Mouse (Mus musculus): ENCODE measurements around the gene Ube2g2.
A peak's percentile ranks its signal among the peaks of the same experiment; 100 is the strongest.

Ube2g2 gene

GRCm38 (mm10) chr10:77606855-77607254 lies 15.2 kb upstream of the Ube2g2 start:
- peak in 1 of 2 experiments; percentile 29 for DNase-seq

DNA sequence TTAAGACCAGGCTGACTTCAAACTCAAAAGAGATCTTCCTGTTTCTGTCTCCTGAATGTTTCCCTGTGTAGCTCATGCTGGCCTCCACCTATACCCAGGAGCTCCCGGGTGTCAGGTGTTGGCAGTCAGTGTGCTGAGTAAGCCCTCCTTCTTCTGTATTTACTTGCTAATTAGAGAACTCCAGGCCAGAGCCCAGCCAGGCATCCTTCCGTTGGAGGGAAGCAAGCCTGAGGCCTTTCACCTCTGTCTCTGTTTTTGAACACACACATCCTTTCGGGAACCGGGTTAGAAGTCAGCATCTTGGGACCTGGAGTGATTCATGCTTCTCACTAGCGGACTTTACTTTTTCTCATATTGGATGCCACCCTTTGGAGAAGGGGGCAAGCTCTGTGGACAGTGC lies 14.6 kb upstream of the Ube2g2 start:
- DNase-seq, result no peak

GRCm38 (mm10) chr10:77608589-77608988 lies 13.5 kb upstream of the Ube2g2 start:
- no peak for DNase-seq

DNA sequence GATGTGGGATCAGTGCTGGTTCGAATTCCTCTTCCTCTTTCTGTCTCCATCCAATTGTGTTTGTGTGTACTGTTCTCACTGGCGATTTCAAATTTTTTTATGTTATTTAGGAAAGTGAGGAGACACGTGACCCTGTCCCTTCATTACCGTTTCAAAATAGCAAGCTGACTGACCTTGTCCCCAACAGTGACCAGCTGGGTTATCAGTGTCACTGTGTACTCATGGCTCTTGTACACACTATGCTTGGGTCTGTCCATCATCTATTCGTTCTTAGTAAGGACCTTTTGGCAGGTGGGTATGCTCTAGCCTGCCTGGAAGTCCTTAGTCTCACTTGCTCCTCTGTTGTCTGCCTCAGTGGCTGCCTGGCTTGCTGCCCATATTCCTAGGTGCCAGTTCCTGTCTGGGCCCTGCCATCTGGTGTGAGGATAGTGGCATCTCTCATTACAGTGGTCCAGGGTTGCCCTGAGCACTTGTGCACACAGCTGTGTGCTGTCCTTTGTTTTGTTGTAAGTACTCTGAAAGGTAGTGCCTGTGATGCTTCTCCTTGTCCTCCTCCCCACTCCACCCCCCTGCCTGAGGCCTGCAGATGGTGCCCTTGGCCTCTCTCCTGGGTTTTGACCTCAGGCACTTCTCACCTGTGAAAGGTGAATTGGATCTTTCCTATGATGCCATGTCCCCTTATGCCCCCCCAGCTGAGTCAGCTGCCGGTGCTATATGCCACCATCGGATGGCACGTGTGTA lies 11.7 kb upstream of the Ube2g2 start:
- no peak for DNase-seq

DNA sequence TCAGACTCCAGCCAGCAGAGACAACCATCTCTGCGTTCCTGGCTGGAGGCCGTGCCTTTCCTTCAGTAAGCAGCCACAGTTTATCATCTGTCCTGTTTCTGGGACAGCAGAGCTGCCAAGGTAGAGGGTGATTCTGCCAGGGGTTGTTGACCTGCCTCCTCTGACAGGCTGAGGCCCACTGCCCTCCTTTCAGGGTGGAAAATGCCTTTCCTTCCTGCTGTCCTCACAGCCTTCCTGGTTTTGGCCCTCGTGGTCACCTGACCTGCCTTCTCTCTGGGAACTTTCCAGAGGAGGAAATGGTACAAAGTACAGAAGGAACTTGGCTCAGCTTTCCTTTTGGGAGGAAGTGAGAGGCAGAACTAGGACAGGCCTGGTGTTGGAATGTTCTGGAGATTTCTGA lies 8.7 kb upstream of the Ube2g2 start:
- peak; percentile 77 to 84 for DNase-seq

DNA sequence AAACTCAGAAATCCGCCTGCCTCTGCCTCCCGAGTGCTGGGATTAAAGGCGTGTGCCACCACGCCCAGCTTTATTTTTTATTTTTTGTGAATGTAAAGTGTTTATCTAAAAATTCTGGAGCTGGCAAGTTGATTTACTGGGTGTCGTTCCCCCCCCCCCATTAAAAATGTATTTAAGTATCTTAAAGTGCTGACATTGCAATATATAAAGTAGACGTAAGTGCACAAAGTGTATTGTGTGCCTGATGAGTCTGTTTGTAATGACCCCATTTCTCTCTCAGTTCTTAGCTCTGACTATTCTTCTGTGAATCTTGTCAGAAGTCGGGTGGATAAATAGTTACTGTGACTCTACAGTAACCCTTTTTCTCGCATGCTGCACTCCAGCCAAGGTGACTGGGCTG lies 6.4 kb upstream of the Ube2g2 start:
- DNase-seq, result no peak

DNA sequence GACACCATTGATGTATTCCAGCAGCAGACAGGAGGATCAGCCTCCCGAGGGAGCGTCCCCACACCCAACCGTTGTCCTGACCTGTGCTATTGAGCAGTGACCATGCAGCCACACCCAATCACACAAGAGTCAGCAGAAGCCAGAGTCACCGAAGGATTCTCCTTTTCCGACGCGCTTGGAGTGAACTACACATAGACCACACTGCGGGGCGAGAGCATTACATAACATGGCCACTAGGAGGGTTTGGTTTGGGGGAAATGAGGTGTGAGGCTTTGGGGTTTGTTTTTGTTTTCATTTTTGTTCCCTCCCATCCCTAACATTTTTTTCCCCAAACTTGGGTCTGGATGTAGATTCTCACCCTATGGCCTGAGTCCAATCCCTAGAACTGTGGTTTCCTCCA lies 5.9 kb upstream of the Ube2g2 start:
- no peak for DNase-seq

GRCm38 (mm10) chr10:77616926-77617325 lies 5.1 kb upstream of the Ube2g2 start:
- no peak for DNase-seq

DNA sequence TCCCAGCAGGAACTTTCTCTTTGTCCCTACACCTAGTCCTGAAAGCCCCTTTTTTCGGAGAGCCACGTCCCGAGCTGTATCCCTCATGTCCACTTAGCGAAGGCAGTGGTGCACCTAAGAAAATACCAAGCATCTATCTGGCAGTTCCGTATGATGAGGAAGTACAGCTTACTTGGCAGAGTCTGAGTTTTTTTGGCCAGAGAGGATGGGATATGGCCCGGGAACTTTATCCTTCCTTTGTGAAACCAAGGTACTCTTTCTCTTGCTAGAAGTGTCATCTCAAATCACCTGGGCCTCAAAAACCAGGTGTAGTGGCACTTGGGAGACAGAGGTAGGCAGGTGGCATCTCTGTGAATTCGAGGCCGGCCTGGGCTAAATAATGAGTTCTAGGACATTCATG lies 529 bp upstream of the Ube2g2 start:
- DNase-seq, result no peak

GRCm38 (mm10) chr10:77623069-77623492 lies 1.0 kb downstream of the Ube2g2 start:
- peak; percentile 68 to 69 for DNase-seq

DNA sequence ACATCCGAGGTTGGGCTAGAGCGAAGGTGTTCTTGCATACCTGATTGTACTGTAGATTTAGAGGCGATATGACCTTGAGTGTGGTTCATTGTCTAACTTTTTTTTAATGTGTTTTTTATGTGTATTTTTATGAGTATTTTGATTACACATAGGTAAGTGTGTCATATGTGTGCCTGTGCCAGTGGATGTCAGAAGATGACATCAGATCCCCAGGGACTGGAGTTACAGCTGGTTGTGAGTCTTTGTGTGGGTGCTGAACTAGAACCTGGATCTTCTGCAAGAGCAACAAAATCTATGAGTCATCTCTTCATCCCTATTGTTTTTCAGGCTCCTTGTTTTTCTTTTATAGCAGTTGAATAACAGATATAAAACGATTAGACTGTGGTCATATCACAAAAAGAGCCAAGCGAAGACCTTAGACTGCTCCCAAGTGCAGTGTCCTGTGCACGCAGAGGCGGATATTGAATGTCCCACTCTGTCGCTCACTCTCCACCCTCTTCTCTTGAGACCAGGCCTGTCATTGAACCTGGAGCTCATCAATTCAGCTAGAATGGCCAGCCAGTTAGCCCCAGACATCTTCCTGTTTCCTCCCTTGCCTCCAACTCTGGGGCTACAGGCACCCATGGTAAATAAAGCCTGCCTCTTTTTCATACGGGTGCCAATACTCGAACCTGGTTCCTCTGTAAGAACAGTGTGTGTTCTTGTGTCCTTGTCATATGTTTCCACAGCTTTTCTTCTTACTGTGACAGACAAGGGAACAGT lies 1.7 kb downstream of the Ube2g2 start:
- no peak for DNase-seq

DNA sequence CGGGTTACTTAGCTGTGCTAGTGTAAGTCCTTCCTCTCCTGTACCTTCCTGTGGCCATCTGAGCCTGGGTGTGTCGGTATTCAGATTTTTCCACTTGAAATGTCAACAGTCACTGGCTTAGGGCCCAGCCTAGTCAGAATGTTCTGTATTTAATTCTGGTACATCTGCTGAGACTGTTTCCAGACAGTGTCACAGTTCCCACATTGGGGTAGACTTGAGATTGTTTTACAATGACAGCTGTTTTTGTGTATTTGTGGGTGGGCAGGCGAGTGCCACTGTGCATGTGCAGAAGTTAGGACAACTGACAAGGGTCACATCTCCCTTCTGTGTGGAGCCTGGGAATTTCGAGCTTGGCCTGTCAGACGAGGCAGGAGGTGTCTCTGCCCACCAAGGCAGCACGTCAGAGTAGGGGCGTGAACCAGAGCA lies 2.5 kb downstream of the Ube2g2 start:
- DNase-seq, result peak; percentile 78 to 89

- peak in 1 of 2 experiments; percentile 37 for DNase-seq
These were observed 4.0 kb downstream of the Ube2g2 start for GRCm38 (mm10) chr10:77626036-77626435.

DNA sequence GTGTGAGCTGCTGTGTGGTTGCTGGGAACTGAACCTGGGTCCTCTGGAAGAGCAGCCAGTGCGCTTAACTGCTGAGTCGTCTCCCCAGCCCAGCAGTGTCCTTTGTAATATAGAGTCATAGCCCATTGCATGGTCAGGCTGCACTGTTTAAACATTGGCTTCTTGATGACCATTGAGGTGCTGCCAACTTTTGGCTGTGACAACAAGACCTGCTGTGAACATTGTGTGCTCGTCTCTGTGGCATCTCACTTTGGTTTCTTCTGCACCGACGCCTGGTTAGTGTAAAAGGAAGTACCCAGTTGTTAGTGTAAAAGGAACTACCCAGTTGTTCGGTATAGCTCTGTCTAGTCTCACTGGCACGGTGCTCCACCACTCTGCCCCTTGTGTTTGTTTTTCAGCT lies 4.5 kb downstream of the Ube2g2 start:
- peak; percentile 37 to 67 for DNase-seq

DNA sequence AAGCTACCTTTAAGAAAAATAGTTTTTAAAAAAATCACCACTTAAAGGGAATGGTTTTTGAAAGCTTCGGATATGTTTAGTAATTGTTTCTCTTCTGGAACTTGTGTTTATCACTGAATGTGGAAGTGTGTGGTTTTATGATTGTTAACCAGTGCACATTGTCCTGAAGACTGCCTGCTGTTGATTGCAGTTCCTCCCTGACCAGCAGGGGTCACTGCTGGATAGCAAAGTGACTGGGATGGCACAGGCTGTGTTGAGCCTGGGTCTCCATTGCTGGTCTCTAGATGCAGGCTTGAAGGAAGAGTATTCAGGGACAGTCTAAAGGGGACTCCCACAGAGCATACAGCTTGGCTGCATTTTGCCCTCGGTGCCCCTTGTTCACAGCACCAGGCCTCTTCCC lies 5.4 kb downstream of the Ube2g2 start:
- peak; percentile 76 to 83 for DNase-seq

- DNase-seq, result no peak
These were observed 7.1 kb downstream of the Ube2g2 start for GRCm38 (mm10) chr10:77629163-77629562.

DNA sequence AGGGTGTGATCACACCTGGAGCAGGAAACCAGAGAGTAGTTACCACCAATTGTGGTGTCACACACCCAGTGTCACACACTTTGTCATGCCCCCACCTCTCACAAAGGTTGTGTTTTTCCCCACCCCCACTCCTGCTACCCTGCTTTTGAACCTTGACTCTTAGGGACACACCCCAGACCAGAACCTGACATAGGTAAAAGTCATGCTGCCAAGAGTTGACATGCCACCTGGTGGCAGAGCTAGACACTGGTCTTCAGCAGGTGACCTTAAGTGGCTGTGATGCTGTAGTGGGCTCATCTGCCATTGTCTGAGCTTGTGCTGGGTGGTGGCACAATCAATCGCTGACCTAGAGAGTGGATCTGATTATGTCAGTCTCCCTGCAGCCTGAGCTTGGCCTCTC lies 7.9 kb downstream of the Ube2g2 start:
- no peak for DNase-seq

GRCm38 (mm10) chr10:77634016-77634415 lies 11.9 kb downstream of the Ube2g2 start:
- DNase-seq, result no peak

DNA sequence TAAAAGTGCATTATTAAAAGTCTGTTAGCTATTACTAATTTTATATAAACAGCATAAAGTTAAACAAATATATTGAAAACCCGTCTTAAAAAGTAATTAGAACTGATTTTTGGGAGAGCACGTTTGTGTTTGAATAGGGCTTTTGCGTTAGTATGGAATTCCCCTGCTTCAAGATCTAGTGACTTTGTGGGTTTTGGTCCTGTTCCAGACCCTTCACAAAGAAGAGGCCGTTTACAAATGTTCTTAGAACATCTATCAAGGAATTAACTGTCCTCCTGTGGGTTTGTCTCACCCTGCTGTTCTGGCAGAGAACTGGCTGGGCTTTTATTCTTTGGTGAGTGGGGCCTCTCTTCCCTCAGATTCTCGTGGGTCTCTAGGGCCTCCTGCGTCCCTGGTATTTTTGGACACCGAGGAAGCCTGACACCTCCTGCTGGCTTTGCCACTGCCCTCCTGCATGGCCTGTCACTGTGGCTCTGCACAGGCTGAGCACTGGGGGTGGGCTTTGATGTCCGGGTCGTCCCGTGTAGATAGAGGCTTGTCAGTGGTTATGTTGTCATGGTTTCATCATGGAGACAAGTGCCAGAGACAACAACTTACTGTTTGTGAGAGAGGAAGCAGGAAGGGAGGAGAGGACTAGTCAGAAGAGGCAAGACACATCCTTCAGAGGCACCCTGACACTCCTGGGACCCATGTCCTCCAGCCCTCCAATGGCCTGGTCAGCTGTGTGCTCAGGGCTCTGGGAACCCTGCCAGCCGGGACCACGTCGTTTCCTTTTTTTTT lies 12.6 kb downstream of the Ube2g2 start:
- DNase-seq, result no peak

- no peak for DNase-seq
These were observed 14.3 kb downstream of the Ube2g2 start for GRCm38 (mm10) chr10:77636234-77636922.

GRCm38 (mm10) chr10:77638956-77639355 lies 16.9 kb downstream of the Ube2g2 start:
- no peak for DNase-seq

- DNase-seq, result no peak
These were observed 21.1 kb downstream of the Ube2g2 start for GRCm38 (mm10) chr10:77643160-77643559.

- DNase-seq, result no peak
These were observed 23.5 kb downstream of the Ube2g2 start for GRCm38 (mm10) chr10:77645571-77645970.

Data from lung, adult 18-20 months (tissue).